12 mouse cellular contexts compared by ENCODE assay signal in the genomic region with DNA sequence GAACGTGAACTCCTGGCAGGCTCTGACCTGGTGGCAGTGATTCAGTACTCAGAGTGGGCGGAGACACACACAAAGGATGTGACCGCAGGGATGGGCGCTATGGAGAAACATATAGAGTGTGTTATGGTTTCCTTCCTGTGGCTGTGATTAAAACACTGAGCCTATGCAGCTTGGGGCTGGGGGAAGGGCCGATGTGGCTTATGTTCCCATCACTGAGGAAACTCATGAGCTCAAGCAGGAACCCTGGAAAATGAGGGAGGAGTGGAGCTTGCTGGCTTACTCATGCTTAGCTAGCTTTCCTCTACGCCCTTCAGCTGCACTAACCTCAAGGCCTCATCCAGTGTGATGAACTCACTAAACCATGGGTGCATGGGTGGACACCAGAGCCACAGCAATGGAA. TPM values are rescaled to one million over a fixed set of nuclear protein-coding genes. Genes with fewer than 3 reads are reported as not detected.
A peak's percentile ranks its signal among the peaks of the same experiment; 100 is the strongest.
DNase-seq lines count a peak whose midpoint lies in the region; ATAC-seq lines count a peak whose summit lies in the region.
"Had no signal": no experiment of that assay in that cellular context is flagged by ENCODE, and none has a peak within 500 bp of the region (broad histone marks: within the 10 kb centered on the region; RNA-seq: fewer than 3 reads in every experiment).

No protein-coding gene starts in this region.

- H3K9me3 ChIP-seq in kidney, embryonic 16.5 days (ENCODE audit: low read length): no peaks in the 10 kb centered on the region
- H3K9me3 ChIP-seq in embryonic facial prominence, embryonic 10.5 days: no peaks in the 10 kb centered on the region

- H3K36me3 ChIP-seq in kidney, embryonic 16.5 days (ENCODE audit: insufficient read depth, low read length): 0 out of 2 replicates have a peak, but pooled peaks cover 8% of the 10 kb centered on the region
- no peaks in the 10 kb centered on the region for H3K36me3 ChIP-seq in embryonic facial prominence, embryonic 10.5 days (replicated peaks)

- no peak overlapping the region for H3K9ac ChIP-seq in kidney, embryonic 16.5 days (replicated peaks; ENCODE audit: low read length)

- peak; percentile 32; the same call in 1 of the 2 replicates for ATAC-seq in kidney, embryonic 16.5 days (ENCODE audit: low FRiP score, low TSS enrichment)
- ATAC-seq in megakaryocyte progenitor cell, adult 5-6 weeks (replicated peaks; ENCODE audit: poor library complexity): peak; percentile 80
- ATAC-seq: hindbrain, postnatal 0 days; midbrain, embryonic 16.5 days had no signal

- peaks cover 14% of the 10 kb centered on the region for H3K4me1 ChIP-seq in kidney, embryonic 16.5 days (ENCODE audit: insufficient read depth, low read length)
- peaks cover 33% of the 10 kb centered on the region for H3K4me1 ChIP-seq in embryonic facial prominence, embryonic 10.5 days

- 77% methylated on average over 6 of the region's 6 CpGs for WGBS in kidney, embryonic 16.5 days
- WGBS in embryonic facial prominence, embryonic 10.5 days: 86% methylated on average over 6 of the region's 6 CpGs

- no peaks in the 10 kb centered on the region for H3K27me3 ChIP-seq in kidney, embryonic 16.5 days (ENCODE audit: insufficient read depth, low read length)
- H3K27me3 ChIP-seq in embryonic facial prominence, embryonic 10.5 days (replicated peaks; ENCODE audit: low read depth, poor library complexity, severe bottlenecking): no peaks in the 10 kb centered on the region

- peak overlapping the region; percentile 1; the same call in 1 of the 2 replicates for H3K27ac ChIP-seq in kidney, embryonic 16.5 days (ENCODE audit: low read length)
- H3K27ac ChIP-seq in embryonic facial prominence, embryonic 10.5 days (replicated peaks): 0 out of 2 replicates have a peak overlapping the region, but pooled peaks have one; percentile 44
- H3K27ac ChIP-seq: hindbrain, postnatal 0 days; left cerebral cortex, adult 2 months had no signal

- DNase-seq in kidney, postnatal 14 days: no peak
- DNase-seq in T-cell, adult 2 months (ENCODE audit: low spot score): peak; percentile 25
- DNase-seq in embryonic facial prominence, embryonic 10.5 days (ENCODE audit: low spot score): no peak
- DNase-seq in urinary bladder, postnatal 36 days (ENCODE audit: low spot score in 2 of 2): no peak
- no peak for DNase-seq in frontal cortex, postnatal 25 days (ENCODE audit: low spot score in 2 of 2)
- DNase-seq: kidney, postnatal 4 days; right cerebral cortex, postnatal 14 days had no signal

- H3K4me2 ChIP-seq in kidney, embryonic 16.5 days (replicated peaks; ENCODE audit: low read depth, low read length): no peak overlapping the region

- no peak overlapping the region for H3K4me3 ChIP-seq in kidney, embryonic 16.5 days (ENCODE audit: low read length)
- no peak overlapping the region for H3K4me3 ChIP-seq in embryonic facial prominence, embryonic 10.5 days
- H3K4me3 ChIP-seq: left cerebral cortex, adult 2 months had no signal

RNA-seq across cellular contexts. Expression of a gene that starts 28.6 kb away (rescaled TPM):
- polyA plus RNA-seq in kidney, embryonic 16.5 days (2015; fragmentation: Nextera tagmentation; extraction: Ambion mirVana): 136 and 150 TPM in 2 replicates
- polyA plus RNA-seq in embryonic facial prominence, embryonic 10.5 days (2016; fragmentation: Nextera tagmentation; extraction: Ambion mirVana): 35.0 and 37.0 TPM in 2 replicates
- total RNA-seq in megakaryocyte progenitor cell, adult 5-6 weeks (2015): 159 and 171 TPM in 2 replicates
- 183 and 192 TPM in 2 replicates for total RNA-seq in megakaryocyte progenitor cell, adult 5-6 weeks (2017)

RNA-seq across cellular contexts. Expression of a gene that starts 28.7 kb away (rescaled TPM):
- 28.6 and 29.2 TPM in 2 replicates for polyA plus RNA-seq in kidney, embryonic 16.5 days (2015; fragmentation: Nextera tagmentation; extraction: Ambion mirVana)
- polyA plus RNA-seq in embryonic facial prominence, embryonic 10.5 days (2016; fragmentation: Nextera tagmentation; extraction: Ambion mirVana): 8.1 and 8.7 TPM in 2 replicates
- total RNA-seq in megakaryocyte progenitor cell, adult 5-6 weeks (2015): 10.1 TPM in 2 replicates
- total RNA-seq in megakaryocyte progenitor cell, adult 5-6 weeks (2017): 4.6 and 4.9 TPM in 2 replicates
